Mouse (Mus musculus) lung, postnatal 0 days (tissue): Measurements from ENCODE around the gene Rrp7a. TPM values are rescaled to one million over a fixed set of nuclear protein-coding genes. Genes with fewer than 3 reads are reported as not detected.
A peak's percentile ranks its signal among the peaks of the same experiment; 100 is the strongest.

Experiments used
- ATAC-seq: fragments of 200-750 bp; cut with Nextera tagmentation; 2 replicates; pipeline ENCODE4 v1.8.0; 2017; ENCODE audit warnings: moderate library complexity
- DNase-seq: peaks from one replicate; pipeline ENCODE4 v3.0.0-alpha.2; 2016; ENCODE audit warnings: low spot score
- H3K27ac ChIP-seq: fragments of 300-500 bp; sonication (generic); 2 replicates; pipeline ENCODE4 v1.5.1; 2014; ENCODE audit warnings: antibody characterized with exemption, mild to moderate bottlenecking, low read length, mixed read lengths
- H3K27me3 ChIP-seq: fragments of 300-500 bp; sonication (generic); replicated peaks from 2 replicates; pipeline ENCODE4 v1.6.1; 2014; ENCODE audit warnings: low read length, mixed read lengths; ENCODE audit not compliant: insufficient read depth
- H3K36me3 ChIP-seq: fragments of 300-500 bp; sonication (generic); 2 replicates; pipeline ENCODE4 v1.6.1; 2014; ENCODE audit warnings: low read length, mixed read lengths; ENCODE audit not compliant: insufficient read depth
- H3K4me1 ChIP-seq: fragments of 300-500 bp; sonication (generic); 2 replicates; pipeline ENCODE4 v1.6.1; 2014; ENCODE audit warnings: antibody characterized with exemption, low read depth, low read length, mixed read lengths; ENCODE audit not compliant: insufficient read depth
- H3K4me2 ChIP-seq: fragments of 300-500 bp; sonication (generic); replicated peaks from 2 replicates; pipeline ENCODE4 v1.6.1; 2014; ENCODE audit warnings: low read depth, mild to moderate bottlenecking, low read length, moderate library complexity, mixed read lengths
- H3K4me3 ChIP-seq: fragments of 300-500 bp; sonication (generic); 2 replicates; pipeline ENCODE4 v1.5.1; 2014; ENCODE audit warnings: low read depth, low read length
- H3K9ac ChIP-seq: fragments of 300-500 bp; sonication (generic); replicated peaks from 2 replicates; pipeline ENCODE4 v1.6.1; 2014; ENCODE audit warnings: low read depth, mild to moderate bottlenecking
- H3K9me3 ChIP-seq: fragments of 300-500 bp; sonication (generic); 2 replicates; pipeline ENCODE4 v1.6.1; 2016; ENCODE audit warnings: low read length, mixed read lengths
- CTCF ChIP-seq: IDR thresholded peaks from 2 replicates; pipeline ENCODE4 v1.5.1; 2016; ENCODE audit warnings: antibody characterized with exemption, mild to moderate bottlenecking
- EP300 ChIP-seq: IDR thresholded peaks from 2 replicates; pipeline ENCODE4 v1.6.1; 2016; ENCODE audit warnings: antibody characterized with exemption, mild to moderate bottlenecking, control low read depth
- WGBS: fragments of 180-500 bp; shearing (Covaris S2); extraction: QIAGEN DNeasy Blood & Tissue Kit; methylation state at CpG from one replicate; pipeline ENCODE4 v1.1.7; 2014; 5-methylcytosine and 5-hydroxymethylcytosine counted together
- polyA plus RNA-seq: library from polyadenylated mRNA; unstranded; fragments of >200 nt; fragmentation: Nextera tagmentation; extraction: Ambion mirVana; gene quantifications from 2 replicates; pipeline ENCODE4 v1.2.1, GENCODE M21; 2015

The Rrp7a gene
- polyA plus RNA-seq, 1 experiment from 2014 or later: 38.2 TPM

DNA sequence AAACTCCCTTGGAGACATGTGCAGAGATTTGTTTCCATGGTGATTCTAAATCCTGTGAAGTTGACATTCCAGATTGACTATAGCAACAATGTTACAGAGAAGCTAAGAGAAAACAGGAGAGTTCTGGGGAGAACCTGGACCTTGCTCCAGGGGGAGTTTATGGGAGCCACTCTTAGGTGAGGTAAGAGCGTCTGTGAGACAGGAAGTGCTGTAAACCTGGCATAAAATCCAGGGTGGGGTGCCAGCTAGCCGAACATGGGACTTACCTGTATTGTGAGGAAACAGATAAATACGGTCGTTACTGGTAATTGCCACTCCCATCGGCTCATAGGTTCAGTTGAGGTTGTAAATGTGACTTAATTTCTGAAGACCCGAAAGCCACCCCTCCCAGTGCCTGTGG is 16.2 kb downstream of the Rrp7a start:
- no peak for DNase-seq
- ATAC-seq: no peak
- no peak overlapping the region for H3K4me3 ChIP-seq
- WGBS: 81% methylated on average over 6 of the region's 6 CpGs
- H3K36me3 ChIP-seq: no peaks in the 10 kb centered on the region
- no peaks in the 10 kb centered on the region for H3K9me3 ChIP-seq
- no peak for TF ChIP-seq CTCF
- no peak for TF ChIP-seq EP300
- no peaks in the 10 kb centered on the region for H3K27me3 ChIP-seq
- no peaks in the 10 kb centered on the region for H3K4me1 ChIP-seq
- no peak overlapping the region for H3K27ac ChIP-seq
- H3K9ac ChIP-seq: no peak overlapping the region
- no peak overlapping the region for H3K4me2 ChIP-seq

DNA sequence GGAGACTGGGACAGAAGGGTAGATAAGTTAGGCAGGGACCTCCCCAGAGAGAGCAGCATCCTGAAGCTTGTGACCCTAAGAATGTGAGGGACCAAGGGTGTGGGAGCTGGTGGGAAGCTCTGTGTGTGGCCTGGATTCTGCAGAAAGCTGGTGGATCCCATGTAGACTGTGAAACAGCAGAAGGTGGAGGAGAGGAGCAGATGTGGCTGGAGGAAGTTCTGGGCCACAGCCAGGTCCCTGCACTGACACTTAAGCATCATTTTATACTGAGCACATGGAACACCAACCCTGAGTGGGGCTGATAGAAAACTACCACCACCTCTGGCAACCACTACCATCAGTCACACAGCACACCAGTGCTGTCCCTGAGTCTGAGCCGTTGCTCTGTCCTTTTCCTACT is 19.5 kb downstream of the Rrp7a start:
- no peak for DNase-seq
- H3K4me2 ChIP-seq: no peak overlapping the region
- 45% methylated on average over 1 of the region's 1 CpGs for WGBS
- H3K27ac ChIP-seq: no peak overlapping the region
- no peaks in the 10 kb centered on the region for H3K27me3 ChIP-seq
- peaks cover 9% of the 10 kb centered on the region; the same call in 1 of the 2 replicates for H3K4me1 ChIP-seq
- H3K9ac ChIP-seq: no peak overlapping the region
- no peaks in the 10 kb centered on the region for H3K9me3 ChIP-seq
- H3K36me3 ChIP-seq: no peaks in the 10 kb centered on the region
- ATAC-seq: no peak
- no peak overlapping the region for H3K4me3 ChIP-seq
- TF ChIP-seq CTCF (no peak), EP300 (no peak)

DNA sequence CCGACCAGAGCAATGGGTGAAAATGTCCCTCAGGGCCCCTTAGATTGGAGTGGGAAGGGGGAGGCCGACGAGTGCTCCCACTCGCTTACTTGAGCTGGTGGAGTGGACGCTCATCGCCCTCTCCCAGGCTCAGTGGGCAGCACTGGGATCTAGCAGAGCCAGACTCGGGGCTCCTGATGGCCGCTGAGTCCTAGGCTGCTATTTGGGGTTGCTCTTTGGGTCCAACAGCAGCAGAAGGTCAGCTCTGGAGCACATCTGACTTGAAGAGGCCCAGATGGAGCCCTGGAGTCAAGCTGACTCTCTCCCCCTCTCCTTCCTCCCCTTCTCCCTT is 22.3 kb downstream of the Rrp7a start:
- Histone ChIP-seq H3K4me3 (peak overlapping the region; percentile 63), H3K9me3 (no peaks in the 10 kb centered on the region), H3K9ac (peak overlapping the region; percentile 82), H3K4me1 (peaks cover 9% of the 10 kb centered on the region; the same call in 1 of the 2 replicates), H3K27me3 (no peaks in the 10 kb centered on the region), H3K27ac (peak overlapping the region; percentile 32; the same call in 1 of the 2 replicates), H3K36me3 (no peaks in the 10 kb centered on the region), H3K4me2 (peak overlapping the region; percentile 93)
- no peak; the same call in 1 of the 2 replicates for ATAC-seq
- DNase-seq: no peak
- TF ChIP-seq EP300 (no peak), CTCF (no peak)
- 0% methylated on average over 8 of the region's 8 CpGs for WGBS

DNA sequence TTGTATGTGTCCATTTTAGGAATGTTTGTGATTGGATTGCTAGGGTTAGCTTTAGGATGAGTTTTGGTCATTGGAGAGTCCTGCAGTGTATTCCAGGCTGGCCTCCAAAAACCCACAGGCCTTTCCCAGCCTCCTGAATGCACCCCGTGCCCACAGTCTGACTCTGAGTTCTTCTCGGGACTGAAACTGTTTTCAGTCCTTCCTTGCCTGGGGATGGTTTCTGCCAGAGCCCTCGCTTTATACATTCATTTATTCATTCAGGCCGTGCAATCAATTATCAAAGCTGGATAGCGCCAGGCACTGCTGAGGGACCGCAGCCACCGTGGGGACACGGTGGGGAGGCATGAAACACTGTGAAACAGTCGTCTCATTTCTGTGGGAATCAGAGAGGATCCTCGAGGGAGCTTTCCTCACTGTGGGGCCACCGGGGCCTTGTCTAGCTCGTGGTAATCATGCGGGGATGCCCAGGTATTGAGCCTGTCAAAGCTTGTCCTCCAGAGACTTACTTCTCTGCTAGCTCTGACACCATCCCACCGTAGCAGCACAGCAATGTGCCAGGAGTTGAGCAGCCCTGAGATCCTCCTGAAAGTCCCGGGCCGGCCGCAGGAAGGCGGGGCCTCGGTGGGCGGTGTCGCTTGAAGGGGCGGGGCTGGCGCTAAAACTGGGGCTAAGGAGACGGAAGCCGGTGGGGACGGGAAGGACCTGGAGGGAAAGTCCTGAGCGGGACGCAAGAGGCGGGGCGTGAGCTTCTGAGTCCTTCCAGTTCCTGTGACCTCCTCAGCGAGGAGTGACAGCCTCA is 22.9 kb downstream of the Rrp7a start:
- TF ChIP-seq CTCF (0 out of 2 replicates have a peak, but pooled peaks have one; percentile 6), EP300 (no peak; the same call in 1 of the 2 replicates)
- no peaks in the 10 kb centered on the region for H3K9me3 ChIP-seq
- no peaks in the 10 kb centered on the region for H3K36me3 ChIP-seq
- WGBS: 2% methylated on average over 31 of the region's 31 CpGs
- H3K27me3 ChIP-seq: no peaks in the 10 kb centered on the region
- ATAC-seq (peak; percentile 98), DNase-seq (peak; percentile 97)
- peak overlapping the region; percentile 63 for H3K4me3 ChIP-seq
- H3K9ac ChIP-seq: peak overlapping the region; percentile 82
- H3K4me1 ChIP-seq: peaks cover 9% of the 10 kb centered on the region; the same call in 1 of the 2 replicates
- H3K4me2 ChIP-seq: peak overlapping the region; percentile 93
- peak overlapping the region; percentile 32; the same call in 1 of the 2 replicates for H3K27ac ChIP-seq

DNA sequence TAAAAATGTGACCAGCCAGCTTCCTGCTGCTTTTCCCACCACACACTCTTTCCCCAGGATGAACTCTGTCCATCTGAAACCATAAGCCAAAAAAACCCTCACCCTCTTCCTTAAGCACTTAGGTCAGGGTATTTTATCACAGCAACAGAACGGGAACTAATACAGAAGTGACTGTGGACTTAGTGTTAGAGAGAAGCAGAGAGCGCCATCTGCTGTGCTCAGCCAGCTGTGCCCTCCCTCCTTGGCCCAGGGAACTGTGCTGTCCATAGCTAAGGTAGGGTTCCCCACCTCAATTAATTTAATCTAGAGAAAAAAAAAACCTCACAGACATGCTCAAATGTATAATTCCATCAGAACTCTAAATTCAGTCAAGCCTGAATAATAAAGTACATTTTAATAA is 26.7 kb downstream of the Rrp7a start:
- Histone ChIP-seq H3K4me3 (no peak overlapping the region), H3K36me3 (no peaks in the 10 kb centered on the region), H3K27me3 (no peaks in the 10 kb centered on the region), H3K27ac (no peak overlapping the region), H3K9me3 (no peaks in the 10 kb centered on the region), H3K4me1 (peaks cover 9% of the 10 kb centered on the region; the same call in 1 of the 2 replicates), H3K9ac (no peak overlapping the region), H3K4me2 (no peak overlapping the region)
- no peak for ATAC-seq
- TF ChIP-seq CTCF (peak; percentile 54), EP300 (no peak)
- WGBS: 30% methylated on average over 2 of the region's 2 CpGs
- no peak for DNase-seq

DNA sequence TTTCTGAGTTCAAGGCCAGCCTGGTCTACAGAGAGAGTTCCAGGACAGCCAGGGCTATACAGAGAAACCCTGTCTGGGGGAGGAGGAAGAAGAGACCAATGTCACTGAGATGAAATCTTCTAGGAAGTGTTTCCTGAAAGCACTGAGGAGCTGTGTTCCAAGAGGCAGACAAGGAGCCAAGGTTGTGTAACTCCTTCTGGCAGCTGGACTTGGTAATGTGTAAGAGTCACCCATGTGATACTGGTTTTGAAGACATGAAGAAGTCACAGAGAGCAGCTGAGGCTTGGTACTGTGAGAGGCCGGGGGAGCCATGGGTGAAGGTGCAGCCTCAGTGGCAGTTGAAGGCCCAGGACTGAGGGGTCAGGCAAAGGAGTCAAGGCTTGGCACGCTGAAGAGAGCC is 28.9 kb downstream of the Rrp7a start:
- no peak overlapping the region for H3K27ac ChIP-seq
- H3K27me3 ChIP-seq: no peaks in the 10 kb centered on the region
- DNase-seq: peak; percentile 80
- no peaks in the 10 kb centered on the region for H3K4me1 ChIP-seq
- H3K9ac ChIP-seq: no peak overlapping the region
- WGBS: 66% methylated on average over 2 of the region's 2 CpGs
- ATAC-seq: peak; percentile 70
- H3K4me2 ChIP-seq: no peak overlapping the region
- H3K9me3 ChIP-seq: no peaks in the 10 kb centered on the region
- no peaks in the 10 kb centered on the region for H3K36me3 ChIP-seq
- TF ChIP-seq CTCF (no peak), EP300 (no peak)
- no peak overlapping the region for H3K4me3 ChIP-seq
